Mouse (Mus musculus) gastrocnemius, adult 18-20 months (tissue): ENCODE measurements at regions not wholly inside any gene's neighbourhood (a gene's known extent, or its start where the extent isn't known, plus 50 kb on each side); places are given as distances from the start of the nearest gene placed in this dataset.
A peak's percentile ranks its signal among the peaks of the same experiment; 100 is the strongest.

Experiments used
- DNase-seq: peaks from one replicate; pipeline ENCODE4 v3.0.0; 2021; ENCODE audit warnings: low spot score

DNA sequence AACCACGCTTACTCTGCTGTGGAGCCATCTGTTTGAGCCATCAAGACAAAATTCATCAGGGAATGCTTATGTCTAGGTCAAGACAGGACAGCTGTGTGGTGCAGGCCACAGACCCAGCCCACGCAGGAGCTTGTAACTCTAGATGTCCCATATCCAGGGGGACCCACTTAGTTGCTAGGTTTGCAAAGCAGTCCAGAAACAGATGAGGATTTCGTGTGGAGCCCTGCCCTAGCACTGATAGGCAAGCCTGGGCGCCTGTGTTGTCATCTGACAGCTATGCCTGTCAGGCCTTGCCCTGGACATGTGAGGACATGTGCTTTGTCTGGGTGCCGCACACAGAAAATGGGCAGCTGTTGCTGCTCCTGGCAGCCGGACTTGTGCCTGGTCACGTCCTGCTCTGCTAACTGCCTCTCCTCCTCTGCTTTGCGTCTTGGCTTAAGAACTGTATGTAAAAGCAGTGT is 335.1 kb downstream of the Foxo1 start:
- peak; percentile 79 for DNase-seq

DNA sequence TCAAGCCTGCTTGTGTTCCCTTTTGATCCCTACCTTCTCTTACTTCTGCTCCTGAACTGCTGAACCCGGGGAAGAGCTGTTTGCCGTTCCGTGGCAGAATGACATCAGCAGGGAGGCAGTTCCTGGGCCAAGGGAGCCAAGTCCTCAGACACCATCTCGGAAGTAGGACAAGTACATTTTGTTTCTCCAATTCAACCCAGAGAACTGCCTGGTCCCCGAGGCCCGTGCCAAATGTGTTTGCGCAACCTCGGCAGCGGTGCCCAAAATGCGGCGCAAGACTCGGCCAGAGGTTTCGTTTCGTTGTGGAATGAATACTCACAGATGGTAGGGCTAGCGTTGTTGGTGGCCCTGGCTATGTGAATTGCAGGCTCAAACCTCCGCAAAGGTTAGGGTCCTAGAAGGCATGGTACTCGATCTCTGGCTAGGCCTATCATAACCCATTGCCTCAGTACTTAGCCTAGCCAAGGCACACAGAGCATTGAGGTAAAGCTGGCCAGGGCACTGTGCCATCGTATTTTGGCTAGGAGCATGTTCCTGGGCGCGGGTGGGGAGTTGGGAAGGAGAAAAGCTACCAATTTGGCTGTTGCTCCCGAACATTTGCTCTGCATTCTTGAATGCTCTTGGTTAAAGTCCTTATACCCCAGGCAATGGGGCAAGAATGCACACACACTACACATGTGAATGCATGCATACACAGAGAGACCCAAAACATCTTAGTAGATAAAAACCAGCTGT is 333.0 kb downstream of the Foxo1 start:
- peak; percentile 99 for DNase-seq

DNA sequence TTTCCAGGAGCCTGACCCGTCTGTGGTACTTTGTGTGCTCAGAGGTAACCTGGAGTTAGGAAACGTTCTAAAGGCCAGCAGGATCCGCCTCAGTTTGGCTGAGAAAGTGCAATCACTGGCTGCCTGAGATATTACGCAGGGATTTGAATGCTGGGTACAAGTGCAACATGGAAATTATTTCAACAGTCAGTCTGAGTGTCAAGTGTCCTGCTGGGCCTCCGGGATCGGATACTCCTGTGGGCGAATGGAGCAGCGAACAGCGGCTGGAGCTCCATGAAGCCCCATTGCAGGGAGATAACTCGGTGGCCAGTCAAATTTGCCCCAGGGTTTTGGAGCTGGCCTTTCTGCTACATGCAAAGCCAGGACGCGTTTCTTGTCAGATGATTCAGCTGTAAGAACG is 332.4 kb downstream of the Foxo1 start:
- peak; percentile 90 for DNase-seq

DNA sequence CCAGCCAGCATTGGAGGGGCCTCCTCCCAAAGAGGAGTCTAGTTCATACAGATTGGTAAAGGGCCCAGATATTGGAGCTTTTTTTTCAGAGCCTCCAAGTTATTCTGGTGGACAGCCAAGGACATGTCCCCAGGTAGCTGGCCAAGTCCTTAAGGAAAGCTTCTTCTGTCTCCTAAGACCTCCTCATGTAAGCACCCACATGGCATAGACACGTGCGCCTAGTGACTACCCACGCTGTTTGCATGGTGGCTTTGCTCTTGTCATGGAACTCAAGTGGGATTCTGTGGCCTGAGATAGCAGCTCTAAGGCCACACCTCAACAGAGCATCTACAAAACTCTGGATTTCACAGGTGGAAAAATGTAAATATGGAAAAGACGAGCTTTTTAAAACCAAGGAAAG is 332.0 kb downstream of the Foxo1 start:
- peak; percentile 89 for DNase-seq

DNA sequence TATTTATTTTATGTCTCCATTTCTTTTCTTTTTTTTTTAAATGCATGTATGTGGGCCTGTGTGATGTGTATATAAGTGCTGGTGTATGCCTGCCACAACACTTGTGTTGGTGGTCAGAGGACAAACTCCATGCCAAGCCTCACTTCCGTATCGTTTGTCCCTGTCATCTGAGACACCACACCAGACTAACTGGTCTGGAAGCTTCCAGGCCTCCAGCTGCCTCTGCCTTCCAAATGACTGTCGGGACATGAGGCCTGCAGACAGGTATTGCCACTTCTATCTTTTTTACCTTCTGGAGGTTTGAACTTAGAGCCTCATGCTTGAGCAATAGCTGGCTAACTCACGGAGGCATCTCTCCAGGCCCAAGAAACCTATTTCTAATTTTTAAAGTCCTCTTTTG is 318.3 kb downstream of the Foxo1 start:
- DNase-seq: no peak

DNA sequence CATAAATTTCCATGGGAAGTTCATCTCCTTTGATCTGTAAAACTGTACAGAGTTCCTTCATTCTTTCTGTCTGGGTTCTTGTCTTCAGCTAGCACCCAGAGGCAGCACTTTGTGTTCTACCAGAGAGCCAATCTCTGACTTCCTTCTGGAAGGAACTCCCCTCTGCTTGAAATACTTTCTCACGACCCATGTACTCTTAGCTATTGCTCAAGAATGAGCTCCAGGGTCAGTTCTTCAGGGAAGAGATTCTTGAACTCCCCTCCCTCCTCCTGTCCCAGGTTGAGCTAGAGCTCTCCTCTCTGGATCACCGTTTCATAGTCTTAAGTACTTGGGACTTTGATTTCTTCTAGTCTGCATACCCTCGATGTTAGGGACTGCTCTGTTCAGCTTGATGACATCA is 311.8 kb downstream of the Foxo1 start:
- no peak for DNase-seq

DNA sequence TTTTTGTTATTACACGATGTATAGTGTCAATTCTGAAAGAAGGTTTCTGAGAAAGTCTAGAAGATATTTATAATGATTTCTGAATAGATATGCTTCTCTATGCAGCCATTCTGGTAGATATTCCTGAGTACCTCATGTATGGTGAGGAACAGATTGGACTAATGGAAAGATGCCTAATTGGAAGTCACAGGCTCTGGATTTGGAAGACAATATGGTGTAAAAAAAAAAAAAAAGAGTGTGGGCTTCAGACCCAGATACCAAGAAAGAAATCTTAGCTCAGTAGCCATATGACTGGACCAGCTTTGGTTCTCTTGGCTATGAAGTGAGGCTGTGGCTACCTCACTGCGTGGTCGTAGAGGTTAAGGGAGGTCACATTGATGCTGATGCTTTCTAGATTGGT is 311.0 kb downstream of the Foxo1 start:
- no peak for DNase-seq

DNA sequence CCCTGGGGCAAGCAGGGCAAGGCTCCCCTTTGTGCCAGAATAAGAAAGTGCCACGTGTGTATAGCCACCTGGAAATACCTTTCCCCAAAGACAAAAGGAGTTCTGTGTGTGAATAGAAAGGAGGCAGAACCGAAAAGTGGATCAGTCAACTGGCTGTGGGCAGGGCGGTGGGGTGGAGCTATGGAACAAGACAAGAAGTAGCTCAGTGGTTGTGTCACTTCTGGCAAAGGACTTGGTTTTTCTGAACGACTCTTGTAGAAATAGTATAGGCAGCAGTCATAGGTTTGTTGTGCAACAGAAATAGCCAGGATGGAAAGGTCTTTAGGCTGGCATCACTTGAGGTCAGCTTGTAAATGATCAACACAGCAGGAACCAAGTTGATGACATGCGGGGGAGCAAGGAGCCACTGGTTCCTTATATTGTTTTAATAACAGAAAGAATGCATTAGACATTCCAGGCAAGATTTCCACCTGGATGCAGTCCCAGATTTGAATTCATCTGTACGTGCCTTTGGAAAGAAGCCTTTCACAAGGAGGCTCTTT is 308.6 kb downstream of the Foxo1 start:
- no peak for DNase-seq

DNA sequence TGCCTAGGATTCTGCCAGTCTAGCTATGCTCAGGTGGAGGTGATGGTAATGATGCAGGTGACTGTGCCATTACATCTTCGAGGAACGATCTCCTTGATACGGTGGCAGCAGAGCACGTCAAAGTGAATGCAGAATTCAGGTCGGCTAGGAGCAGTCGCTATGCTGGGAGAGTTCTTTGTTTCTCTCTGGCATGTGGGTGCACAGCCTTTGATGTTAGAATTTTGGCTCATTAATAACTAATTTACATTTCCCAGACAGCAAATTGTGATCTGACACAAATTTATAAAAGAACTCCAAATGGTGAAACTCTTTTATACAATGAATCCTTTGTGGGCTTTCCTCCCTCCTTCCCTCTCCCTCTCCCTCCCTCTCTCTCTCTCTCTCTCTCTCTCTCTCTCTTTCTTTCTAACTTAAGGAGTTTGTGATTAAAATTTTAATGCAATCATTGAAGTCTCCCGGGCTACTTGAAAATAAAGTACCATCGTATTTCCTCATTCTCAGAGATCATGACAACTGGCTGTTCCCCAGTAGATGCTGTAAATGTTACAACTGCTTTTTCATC is 307.2 kb downstream of the Foxo1 start:
- DNase-seq: no peak

DNA sequence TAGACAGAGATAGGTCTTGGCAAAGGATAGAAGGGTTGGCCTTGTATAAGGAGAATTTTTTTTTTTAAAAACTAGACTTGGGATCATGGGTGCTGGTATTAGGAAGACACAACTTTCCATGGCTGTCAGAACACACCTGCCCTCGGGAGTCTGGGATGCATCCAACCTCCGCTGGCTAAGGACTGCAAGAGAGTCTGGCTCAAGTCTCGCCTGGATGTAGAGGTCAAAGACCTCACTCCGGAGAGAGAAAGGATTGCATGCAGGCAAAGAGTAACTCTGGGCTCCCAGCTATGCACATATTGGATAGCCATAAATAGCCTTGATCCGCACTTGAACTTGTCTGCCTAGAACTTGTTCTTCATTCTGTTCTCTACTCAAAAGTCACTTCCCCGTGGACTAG is 306.2 kb downstream of the Foxo1 start:
- DNase-seq: no peak

DNA sequence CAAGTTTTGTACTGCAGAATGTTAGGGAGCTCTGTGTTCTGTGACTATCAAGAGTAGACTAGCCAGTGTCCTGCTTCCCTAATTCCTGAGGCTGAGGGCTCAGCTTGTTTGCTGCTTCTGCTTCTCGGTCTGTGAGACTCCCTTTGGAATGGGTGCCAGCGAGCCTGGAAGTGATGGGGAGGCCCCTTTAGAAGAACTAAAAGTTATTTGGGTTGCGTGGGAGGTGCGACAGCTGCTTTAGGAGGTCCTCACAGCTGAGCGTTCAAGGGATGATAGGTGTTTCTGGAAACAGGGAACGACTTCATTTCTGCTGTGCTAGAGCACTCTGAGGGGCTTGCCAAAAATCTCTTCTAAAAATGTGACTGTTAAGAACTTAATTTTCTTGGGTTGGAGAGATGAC is 305.7 kb downstream of the Foxo1 start:
- no peak for DNase-seq

DNA sequence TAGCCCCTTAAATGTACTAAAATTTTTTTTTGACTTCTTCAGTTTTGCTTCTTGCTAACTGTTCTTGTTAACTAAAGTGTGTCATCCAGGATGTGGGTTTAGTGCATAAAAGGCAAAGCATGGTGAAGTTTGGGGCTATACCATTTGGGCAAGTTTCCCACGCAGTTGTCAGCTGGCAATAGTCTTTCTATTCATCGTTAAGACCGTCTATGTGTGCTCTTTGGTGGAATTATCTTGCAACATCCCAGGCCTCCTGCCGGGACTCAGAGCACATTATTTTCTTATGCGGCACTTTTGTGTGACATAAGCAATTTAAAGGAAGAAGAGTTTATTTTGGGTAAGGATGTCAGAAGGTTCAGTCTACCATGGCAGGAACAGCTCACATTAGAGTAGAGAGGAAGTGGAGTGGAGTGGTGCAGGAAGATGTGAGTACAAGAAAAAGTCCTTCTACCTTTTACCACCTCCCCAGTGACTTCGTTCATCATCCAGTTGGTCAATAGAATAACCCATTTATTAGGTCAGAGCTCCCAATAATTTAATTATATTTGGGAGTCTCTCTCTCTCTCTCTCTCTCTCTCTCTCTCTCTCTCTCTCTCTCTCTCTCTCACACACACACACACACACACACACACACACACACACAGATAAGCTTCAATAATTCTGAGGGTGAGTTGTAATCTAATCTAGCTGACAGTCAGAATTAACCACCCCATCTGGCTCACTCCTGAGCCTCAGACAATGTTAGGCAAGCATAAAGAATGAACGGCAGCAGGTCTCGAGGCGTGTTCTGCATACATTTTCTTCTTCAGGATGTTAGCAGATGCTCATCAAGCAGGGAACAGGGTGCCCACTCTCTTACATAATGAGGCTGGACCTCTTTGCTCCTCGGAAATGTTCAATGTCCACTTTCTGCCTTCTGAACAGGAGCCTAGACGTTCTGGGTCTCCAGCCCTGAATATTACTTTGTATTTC is 304.7 kb downstream of the Foxo1 start:
- no peak for DNase-seq

DNA sequence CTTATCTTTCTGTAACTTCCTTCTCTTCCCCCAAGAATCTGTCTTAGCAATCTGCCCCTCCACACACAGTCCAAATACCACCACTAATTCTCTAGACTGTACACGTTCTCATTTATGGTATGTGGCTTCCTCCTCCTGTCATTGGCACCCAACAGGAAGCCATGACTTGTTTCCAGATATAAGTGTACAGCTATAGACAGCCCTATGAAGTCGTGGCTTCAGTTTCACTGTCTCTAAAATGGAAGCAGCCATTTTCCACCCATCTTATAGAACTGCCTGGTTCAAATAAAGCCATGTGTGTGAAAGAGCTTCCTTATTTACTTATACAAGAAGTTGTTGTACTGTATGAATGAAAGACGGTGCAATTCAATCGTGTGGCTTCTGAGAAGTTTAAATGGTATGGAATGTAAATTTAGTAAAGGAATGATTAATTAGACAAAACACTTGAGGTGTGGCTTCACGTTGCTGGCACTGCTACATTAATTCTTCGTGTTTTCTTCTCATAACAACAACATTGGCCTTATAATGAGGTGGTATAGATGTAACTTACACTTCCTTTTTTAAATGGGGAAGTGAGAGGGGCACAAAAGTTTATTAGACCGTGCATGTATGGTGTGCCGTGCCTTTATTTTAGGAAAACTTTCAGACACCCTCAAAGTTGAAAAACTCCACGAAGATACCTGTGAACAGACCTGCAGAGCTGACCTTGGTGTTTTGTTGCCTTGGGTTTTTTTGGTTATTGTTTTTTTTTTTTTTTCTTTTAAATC is 299.7 kb downstream of the Foxo1 start:
- DNase-seq: no peak

DNA sequence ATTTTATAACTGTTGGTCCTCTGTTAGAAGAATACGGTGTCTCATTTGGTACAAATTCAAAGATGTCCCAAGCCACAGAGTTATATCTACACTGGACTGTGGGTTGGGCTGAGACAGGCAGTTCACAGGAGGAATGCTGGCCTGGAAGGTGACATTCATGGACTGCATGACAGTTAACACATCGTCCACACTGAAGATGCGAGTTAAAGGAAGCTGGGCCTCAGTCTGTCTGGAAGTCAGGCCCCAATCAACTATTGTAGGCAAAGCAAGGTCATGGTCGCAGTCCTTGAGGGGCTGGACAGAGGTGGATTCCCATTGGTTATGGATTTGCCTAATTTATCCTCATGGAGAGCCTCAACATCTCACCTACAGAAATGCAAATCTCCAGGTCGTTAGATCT is 295.5 kb downstream of the Foxo1 start:
- no peak for DNase-seq

DNA sequence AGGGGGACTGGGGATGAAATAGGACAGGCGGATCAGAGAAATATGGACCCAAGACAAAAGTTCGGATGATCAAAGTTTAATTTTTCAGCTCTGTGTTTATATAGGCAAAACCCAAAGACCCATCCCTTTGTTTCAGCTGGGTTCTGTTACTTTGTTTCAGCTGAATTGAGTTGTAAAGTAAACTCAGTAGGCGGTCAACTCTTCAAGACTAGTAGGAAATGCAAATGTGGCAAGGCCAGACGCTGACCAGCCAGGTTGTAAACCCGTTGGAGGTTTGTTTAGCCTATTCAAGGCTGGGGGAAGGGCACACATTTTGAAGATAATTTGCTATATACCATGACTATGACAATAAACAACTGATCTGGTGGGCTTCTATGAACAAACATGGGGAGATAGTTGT is 294.7 kb downstream of the Foxo1 start:
- DNase-seq: no peak

DNA sequence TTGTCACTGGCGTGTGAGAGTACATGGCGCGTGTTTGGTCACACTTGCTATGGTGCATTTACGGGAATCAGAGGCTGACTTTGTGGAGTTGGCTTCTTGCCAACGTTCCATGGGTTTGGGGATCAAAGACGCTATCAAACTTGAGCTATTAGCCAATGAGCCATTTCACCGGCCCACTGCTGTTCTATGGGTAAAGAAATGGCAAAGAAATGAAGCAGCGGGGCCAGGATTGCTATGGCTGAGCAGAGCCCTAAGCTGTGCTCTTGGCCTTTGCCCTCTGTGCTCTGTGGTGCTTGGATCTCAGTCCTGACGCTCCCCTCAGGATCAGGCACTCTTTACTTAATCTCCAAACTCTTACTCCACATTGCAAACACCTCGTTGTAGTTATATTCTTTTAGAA is 291.3 kb downstream of the Foxo1 start:
- no peak for DNase-seq

DNA sequence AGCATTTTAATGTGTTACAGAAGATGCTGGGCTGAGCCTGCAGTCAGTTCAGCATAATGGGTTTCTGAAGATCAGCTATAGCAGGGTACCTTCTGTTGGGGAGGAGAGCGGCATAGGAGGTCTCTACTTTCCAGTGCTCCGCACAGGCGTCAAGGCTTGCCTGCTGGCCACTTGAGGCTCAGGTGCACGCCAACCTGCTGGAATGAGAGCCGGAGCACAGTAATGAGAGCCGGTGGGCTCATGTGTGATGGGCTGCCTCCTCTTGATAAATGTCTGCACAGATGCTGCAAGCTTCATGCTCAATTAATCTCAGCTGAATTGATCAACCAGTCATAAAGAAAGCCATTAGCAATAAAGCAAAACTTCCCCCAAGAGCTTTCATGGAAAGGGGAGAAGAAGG is 290.6 kb downstream of the Foxo1 start:
- DNase-seq: no peak

DNA sequence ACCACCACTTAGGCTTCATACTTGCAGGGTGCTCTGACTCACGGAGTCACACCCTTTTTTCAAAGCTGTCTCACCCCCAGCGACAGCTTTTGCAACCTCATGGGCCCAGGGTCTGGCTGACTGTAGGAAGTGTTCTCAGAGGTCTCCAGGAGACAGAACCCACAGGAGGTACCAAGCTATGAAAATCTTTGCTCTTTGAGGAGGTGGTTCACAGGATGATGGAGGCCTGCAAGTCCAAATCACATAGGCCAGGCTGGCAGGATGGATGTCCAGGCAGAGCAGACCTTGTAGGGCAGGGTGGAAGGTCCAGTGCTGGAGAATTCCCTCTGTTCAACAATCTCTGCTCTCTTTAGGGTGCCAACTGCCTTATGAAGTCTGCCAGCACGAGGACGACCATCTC is 289.2 kb downstream of the Foxo1 start:
- no peak for DNase-seq

DNA sequence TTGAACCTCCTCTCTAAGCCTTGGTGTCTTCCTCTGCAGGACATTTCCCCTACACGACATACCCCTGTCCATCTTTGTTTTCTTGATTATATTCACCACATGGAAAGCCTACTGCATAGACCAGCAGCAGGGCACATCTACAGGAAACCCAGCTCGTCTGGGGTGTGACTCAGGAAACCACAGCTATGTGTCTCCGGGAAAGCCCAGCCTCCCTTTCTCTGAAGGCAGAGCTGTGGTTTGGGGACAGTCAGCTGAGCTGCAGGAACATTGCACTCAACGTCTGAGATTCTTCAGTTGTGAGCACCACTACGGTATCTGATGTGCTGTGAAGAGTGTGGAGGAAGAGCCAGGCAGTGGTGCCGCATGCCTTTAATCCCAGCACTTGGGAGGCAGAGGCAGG is 286.9 kb downstream of the Foxo1 start:
- DNase-seq: no peak

DNA sequence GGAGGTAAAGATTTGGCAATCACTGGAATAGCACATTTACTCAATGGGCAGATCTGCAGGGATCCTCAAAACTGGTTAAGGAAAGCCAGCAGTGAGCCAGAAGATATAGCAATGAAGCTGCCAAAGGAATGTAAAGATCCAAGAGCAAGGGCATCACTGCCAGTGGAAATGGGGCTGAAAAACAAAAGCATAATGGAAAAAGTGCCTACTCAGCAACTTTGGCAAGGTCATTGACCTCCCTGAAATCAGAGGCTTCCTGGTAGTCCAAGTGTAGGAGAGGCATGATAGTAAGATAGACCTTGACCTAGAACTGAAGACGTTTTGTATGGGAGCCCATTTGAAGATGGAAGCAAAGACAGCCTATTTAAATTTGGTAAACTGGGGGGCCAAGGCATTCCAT is 286.4 kb downstream of the Foxo1 start:
- DNase-seq: no peak

DNA sequence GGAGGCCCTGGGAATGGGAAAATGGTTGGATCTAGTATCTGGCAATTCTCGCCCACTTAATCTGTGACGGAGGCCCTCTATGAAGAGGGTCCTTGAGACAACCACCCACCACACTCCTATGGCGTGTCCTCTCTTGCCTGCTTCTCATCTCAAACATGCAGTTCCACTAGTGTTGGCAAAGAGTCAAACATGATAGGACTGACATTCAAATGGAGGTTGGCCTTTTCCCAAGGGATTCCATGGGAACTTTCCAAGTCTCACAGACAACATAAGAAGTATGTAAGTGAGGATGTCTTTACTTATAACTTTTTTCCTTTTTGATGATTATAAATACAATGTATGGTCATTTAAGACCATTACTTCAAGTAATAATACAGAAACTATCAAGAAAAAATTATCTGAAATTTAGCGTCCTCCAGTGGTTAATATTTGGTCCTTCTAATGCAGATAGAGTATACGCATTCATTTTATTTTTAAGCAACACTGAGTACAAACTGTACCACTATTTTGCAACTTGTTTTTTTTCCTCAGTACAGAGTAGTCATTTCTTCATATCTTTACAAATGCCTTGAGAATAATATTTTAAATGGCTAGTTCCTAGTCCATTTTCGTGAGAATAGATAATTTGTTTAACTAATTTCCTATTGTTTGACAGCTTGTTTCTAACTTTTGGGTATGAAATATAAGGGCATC is 280.2 kb downstream of the Foxo1 start:
- DNase-seq: no peak
